Mouse (Mus musculus): ENCODE results near the gene Ank3. TPM values are rescaled to one million over a fixed set of nuclear protein-coding genes. Genes with fewer than 3 reads are reported as not detected.

Gene Ank3
- total and polyA plus RNA-seq, 3 experiments, result 3.2 to 6.7 TPM; not detected in 1

- no peak overlapping the region for H3K27ac ChIP-seq (ENCODE audit: control insufficient read depth, low read depth, low read length)
- TF ChIP-seq POLR2AphosphoS2 (IDR thresholded peaks at IDR 0.05; ENCODE audit: low read length), result no peak
- no peaks in the 10 kb centered on the region for H3K27me3 ChIP-seq (ENCODE audit: control insufficient read depth in 1 of 2, insufficient read depth in 2 of 2, low read length in 2 of 2)
- H3K79me2 ChIP-seq (ENCODE audit: control insufficient read depth, insufficient read depth, low read length, poor library complexity), result no peaks in the 10 kb centered on the region
- no peak overlapping the region for H3K9ac ChIP-seq (ENCODE audit: control insufficient read depth, low read depth, low read length, poor library complexity, severe bottlenecking)
- no peaks in the 10 kb centered on the region for H3K4me1 ChIP-seq (ENCODE audit: control insufficient read depth in 1 of 2, insufficient read depth in 2 of 2, low read length in 2 of 2)
- H3K9me3 ChIP-seq (replicated peaks; ENCODE audit: insufficient read depth, low read length), result no peaks in the 10 kb centered on the region
- no peak overlapping the region for H3K4me3 ChIP-seq (ENCODE audit: control insufficient read depth in 1 of 2, insufficient read depth in 1 of 2, low read depth in 2 of 2, low read length in 2 of 2)
- H3K36me3 ChIP-seq (ENCODE audit: control insufficient read depth in 1 of 2, insufficient read depth in 2 of 2, low read length in 2 of 2), result no peaks in the 10 kb centered on the region
- DNase-seq (ENCODE audit: low read depth, low spot score), result no peak
Observed at GRCm38 (mm10) chr10:70057064-70057463, 658.5 kb downstream of the Ank3 start.

GRCm38 (mm10) chr10:70060021-70060688, 661.6 kb downstream of the Ank3 start:
- Histone ChIP-seq H3K4me3 (ENCODE audit: control insufficient read depth in 1 of 2, insufficient read depth in 1 of 2, low read depth in 2 of 2, low read length in 2 of 2) (no peak overlapping the region), H3K9ac (ENCODE audit: control insufficient read depth, low read depth, low read length, poor library complexity, severe bottlenecking) (no peak overlapping the region), H3K4me1 (ENCODE audit: control insufficient read depth in 1 of 2, insufficient read depth in 2 of 2, low read length in 2 of 2) (no peaks in the 10 kb centered on the region), H3K27me3 (ENCODE audit: control insufficient read depth in 1 of 2, insufficient read depth in 2 of 2, low read length in 2 of 2) (no peaks in the 10 kb centered on the region), H3K36me3 (ENCODE audit: control insufficient read depth in 1 of 2, insufficient read depth in 2 of 2, low read length in 2 of 2) (no peaks in the 10 kb centered on the region), H3K27ac (ENCODE audit: control insufficient read depth, low read depth, low read length) (no peak overlapping the region), H3K79me2 (ENCODE audit: control insufficient read depth, insufficient read depth, low read length, poor library complexity) (no peaks in the 10 kb centered on the region), H3K9me3 (replicated peaks; ENCODE audit: insufficient read depth, low read length) (no peaks in the 10 kb centered on the region)
- TF ChIP-seq GABPA (IDR thresholded peaks at IDR 0.05; ENCODE audit: low read depth, low read length) (no peak), JUND (IDR thresholded peaks at IDR 0.05; ENCODE audit: low read depth, low read length) (no peak), CTCF (IDR thresholded peaks at IDR 0.05 in 2 of 3, conservative IDR thresholded peaks at IDR 0.05 in 1 of 3; ENCODE audit: control insufficient read depth in 1 of 3, insufficient read depth in 1 of 3, low read depth in 2 of 3, low read length in 3 of 3, poor library complexity in 1 of 3, severe bottlenecking in 1 of 3) (no peak), TAL1 (IDR thresholded peaks at IDR 0.05; ENCODE audit: low read length) (no peak), NELFE (IDR thresholded peaks at IDR 0.05; ENCODE audit: low read depth, low read length) (no peak), ZKSCAN1 (IDR thresholded peaks at IDR 0.05; ENCODE audit: low read depth, low read length) (no peak), MYB (IDR thresholded peaks at IDR 0.05; ENCODE audit: low read depth, low read length) (no peak), MAZ (IDR thresholded peaks at IDR 0.05; ENCODE audit: low read depth, low read length) (no peak), ELF1 (IDR thresholded peaks at IDR 0.05; ENCODE audit: low read depth, low read length) (no peak), HCFC1 (IDR thresholded peaks at IDR 0.05; ENCODE audit: low read depth, low read length) (no peak), RAD21 (IDR thresholded peaks at IDR 0.05; ENCODE audit: low read depth, low read length) (no peak), USF2 (IDR thresholded peaks at IDR 0.05; ENCODE audit: borderline replicate concordance in 1 of 2, insufficient read depth in 1 of 2, low read depth in 1 of 2, low read length in 2 of 2) (no peak), MEF2A (IDR thresholded peaks at IDR 0.05; ENCODE audit: extremely low read depth, insufficient replicate concordance, low read depth, low read length, poor library complexity, severe bottlenecking) (no peak), E2F4 (IDR thresholded peaks at IDR 0.05; ENCODE audit: borderline replicate concordance, low read depth, low read length) (no peak), GATA1 (IDR thresholded peaks at IDR 0.05; ENCODE audit: low read depth, low read length) (no peak), ZC3H11A (IDR thresholded peaks at IDR 0.05; ENCODE audit: low read depth, low read length) (no peak), KAT2A (conservative IDR thresholded peaks at IDR 0.05; ENCODE audit: low read depth, low read length) (no peak), TBP (IDR thresholded peaks at IDR 0.05; ENCODE audit: low read depth, low read length) (no peak), EP300 (IDR thresholded peaks at IDR 0.05; ENCODE audit: low read depth in 1 of 2, low read length in 2 of 2) (no peak), ETS1 (IDR thresholded peaks at IDR 0.05; ENCODE audit: low read depth, low read length) (no peak)
- no peak for DNase-seq (ENCODE audit: low read depth, low spot score)

All from MEL (cell line).